ENCODE assay signal across 8 mouse cellular contexts in the genomic region with DNA sequence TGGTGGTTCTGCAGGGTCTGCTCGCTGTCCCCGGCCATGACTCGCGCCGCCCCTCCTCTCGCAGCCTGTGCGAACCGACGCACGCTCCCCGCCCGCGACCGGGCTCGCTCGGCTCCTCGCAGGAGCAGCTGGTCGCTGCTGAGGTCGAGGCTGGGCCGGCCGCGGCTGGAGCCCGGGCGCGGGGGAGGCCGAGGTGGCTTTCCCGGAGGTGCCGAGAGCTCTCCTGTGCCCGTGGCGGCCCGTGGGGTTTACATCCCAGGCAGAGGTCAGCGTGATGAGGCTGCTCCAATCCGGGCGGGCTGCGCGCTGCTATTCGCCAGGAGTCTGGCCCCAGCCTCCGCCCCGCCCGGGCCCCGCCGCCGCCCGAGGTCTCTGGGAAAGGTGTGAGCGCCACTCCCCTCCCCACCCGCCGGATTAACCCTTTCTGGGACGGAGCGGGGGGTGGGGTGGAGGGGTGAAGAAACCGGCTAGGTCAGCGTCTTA. TPM values are rescaled to one million over a fixed set of nuclear protein-coding genes. Genes with fewer than 3 reads are reported as not detected.
A peak's percentile ranks its signal among the peaks of the same experiment; 100 is the strongest.
DNase-seq lines count a peak whose midpoint lies in the region; ATAC-seq lines count a peak whose summit lies in the region.

No protein-coding gene starts in this region.

- H3K9ac ChIP-seq in heart, embryonic 13.5 days = peak overlapping the region; percentile 93
- peak overlapping the region; percentile 72 for H3K9ac ChIP-seq in liver, embryonic 15.5 days
- peak overlapping the region; percentile 97 for H3K9ac ChIP-seq in neural tube, embryonic 11.5 days (ENCODE audit: low read length)
- peak overlapping the region; percentile 90 for H3K9ac ChIP-seq in stomach, embryonic 16.5 days (ENCODE audit: low read length)

- peak overlapping the region; percentile 93 for H3K27ac ChIP-seq in heart, embryonic 13.5 days (replicated peaks)
- H3K27ac ChIP-seq in liver, embryonic 15.5 days (replicated peaks) = peak overlapping the region; percentile 77
- peak overlapping the region; percentile 97 for H3K27ac ChIP-seq in neural tube, embryonic 11.5 days (ENCODE audit: low read depth, low read length)
- H3K27ac ChIP-seq in stomach, embryonic 16.5 days (ENCODE audit: low read length) = peak overlapping the region; percentile 94

- H3K4me3 ChIP-seq in erythroblast, embryonic 14.5 days (replicated peaks) = peak overlapping the region; percentile 91
- H3K4me3 ChIP-seq in heart, embryonic 13.5 days = peak overlapping the region; percentile 91
- H3K4me3 ChIP-seq in liver, embryonic 15.5 days (replicated peaks) = peak overlapping the region; percentile 79
- peak overlapping the region; percentile 89 for H3K4me3 ChIP-seq in neural tube, embryonic 11.5 days (ENCODE audit: low read depth, low read length)
- peak overlapping the region; percentile 62 for H3K4me3 ChIP-seq in stomach, embryonic 16.5 days (replicated peaks; ENCODE audit: low read length)

- peak; percentile 63; the same call in 1 of the 2 replicates for ATAC-seq in heart, embryonic 13.5 days (ENCODE audit: extremely low read depth, insufficient number of reproducible peaks, low FRiP score, low TSS enrichment)
- ATAC-seq in liver, embryonic 15.5 days (ENCODE audit: insufficient read depth) = peak; percentile 77
- peak; percentile 89 for ATAC-seq in neural tube, embryonic 11.5 days (ENCODE audit: insufficient read depth, low FRiP score, low TSS enrichment)
- ATAC-seq in stomach, embryonic 16.5 days (ENCODE audit: insufficient read depth, low FRiP score) = peak; percentile 94

- peaks cover 32% of the 10 kb centered on the region for H3K27me3 ChIP-seq in erythroblast, embryonic 14.5 days (ENCODE audit: control insufficient read depth)
- peaks cover 20% of the 10 kb centered on the region for H3K27me3 ChIP-seq in heart, embryonic 13.5 days (replicated peaks)
- H3K27me3 ChIP-seq in liver, embryonic 15.5 days = peaks cover 32% of the 10 kb centered on the region
- no peaks in the 10 kb centered on the region for H3K27me3 ChIP-seq in neural tube, embryonic 11.5 days (ENCODE audit: control insufficient read depth, insufficient read depth, low read length)
- no peaks in the 10 kb centered on the region for H3K27me3 ChIP-seq in stomach, embryonic 16.5 days (ENCODE audit: control insufficient read depth, insufficient read depth, low read length)

- peaks cover 86% of the 10 kb centered on the region for H3K4me1 ChIP-seq in erythroblast, embryonic 14.5 days (ENCODE audit: control insufficient read depth)
- H3K4me1 ChIP-seq in heart, embryonic 13.5 days = peaks cover 44% of the 10 kb centered on the region
- H3K4me1 ChIP-seq in liver, embryonic 15.5 days (replicated peaks) = peaks cover 83% of the 10 kb centered on the region
- H3K4me1 ChIP-seq in neural tube, embryonic 11.5 days (ENCODE audit: control insufficient read depth, insufficient read depth, low read length) = peaks cover 16% of the 10 kb centered on the region
- H3K4me1 ChIP-seq in stomach, embryonic 16.5 days (ENCODE audit: control insufficient read depth, insufficient read depth, low read length) = peaks cover 27% of the 10 kb centered on the region

- no peaks in the 10 kb centered on the region for H3K9me3 ChIP-seq in erythroblast, embryonic 14.5 days (ENCODE audit: control insufficient read depth, low read length)
- H3K9me3 ChIP-seq in heart, embryonic 13.5 days = no peaks in the 10 kb centered on the region
- H3K9me3 ChIP-seq in liver, embryonic 15.5 days (replicated peaks) = no peaks in the 10 kb centered on the region
- no peaks in the 10 kb centered on the region for H3K9me3 ChIP-seq in neural tube, embryonic 11.5 days (ENCODE audit: control insufficient read depth, low read length)
- H3K9me3 ChIP-seq in stomach, embryonic 16.5 days (replicated peaks; ENCODE audit: control insufficient read depth, low read length) = no peaks in the 10 kb centered on the region

- DNase-seq in B cell, adult 2 months = peak; percentile 66 to 71
- peak; percentile 95 for DNase-seq in brain, adult 2 months (ENCODE audit: low read depth, low spot score)
- peak; percentile 92 for DNase-seq in kidney, postnatal 10 days
- peak; percentile 92 for DNase-seq in neural tube, embryonic 11.5 days (ENCODE audit: low spot score)

- peak overlapping the region; percentile 87 for H3K4me2 ChIP-seq in heart, embryonic 13.5 days
- H3K4me2 ChIP-seq in liver, embryonic 15.5 days = peak overlapping the region; percentile 98
- peak overlapping the region; percentile 58 for H3K4me2 ChIP-seq in neural tube, embryonic 11.5 days (ENCODE audit: low read depth)
- peak overlapping the region; percentile 82 for H3K4me2 ChIP-seq in stomach, embryonic 16.5 days (ENCODE audit: low read depth, low read length)

- under 1% methylated on average over 45 of the region's 51 CpGs for WGBS in heart, embryonic 13.5 days
- under 1% methylated on average over 47 of the region's 51 CpGs for WGBS in liver, embryonic 15.5 days (ENCODE audit: insufficient replicate concordance)
- WGBS in neural tube, embryonic 11.5 days = under 1% methylated on average over 51 of the region's 51 CpGs
- 0% methylated on average over 51 of the region's 51 CpGs for WGBS in stomach, embryonic 16.5 days

- H3K36me3 ChIP-seq in erythroblast, embryonic 14.5 days (ENCODE audit: control insufficient read depth) = peaks cover 8% of the 10 kb centered on the region
- no peaks in the 10 kb centered on the region for H3K36me3 ChIP-seq in heart, embryonic 13.5 days
- H3K36me3 ChIP-seq in liver, embryonic 15.5 days (replicated peaks) = no peaks in the 10 kb centered on the region
- H3K36me3 ChIP-seq in neural tube, embryonic 11.5 days (ENCODE audit: control insufficient read depth, insufficient read depth, low read length) = no peaks in the 10 kb centered on the region
- H3K36me3 ChIP-seq in stomach, embryonic 16.5 days (ENCODE audit: control insufficient read depth, insufficient read depth, low read length) = no peaks in the 10 kb centered on the region

RNA-seq across cellular contexts. Expression of gene Uck2, which starts 0.2 kb away (rescaled TPM):
- 7.2 and 7.4 TPM in 2 replicates for polyA plus RNA-seq in erythroblast, embryonic 14.5 days (2012)
- polyA plus RNA-seq in heart, embryonic 13.5 days (2015; fragmentation: Nextera tagmentation; extraction: Ambion mirVana) = 46.8 and 50.9 TPM in 2 replicates
- 30.9 and 36.0 TPM in 2 replicates for polyA plus RNA-seq in liver, embryonic 15.5 days (2015; fragmentation: Nextera tagmentation; extraction: Ambion mirVana)
- polyA plus RNA-seq in neural tube, embryonic 11.5 days (2014; fragmentation: Nextera tagmentation; extraction: Ambion mirVana) = 116 and 119 TPM in 2 replicates
- polyA plus RNA-seq in stomach, embryonic 16.5 days (2015; fragmentation: Nextera tagmentation; extraction: Ambion mirVana) = 65.4 and 70.9 TPM in 2 replicates

RNA-seq across cellular contexts. Expression of gene Tmco1, which starts 23.3 kb away (rescaled TPM):
- 2.5 and 2.8 TPM in 2 replicates for polyA plus RNA-seq in erythroblast, embryonic 14.5 days (2012)
- polyA plus RNA-seq in heart, embryonic 13.5 days (2015; fragmentation: Nextera tagmentation; extraction: Ambion mirVana) = 69.9 and 81.9 TPM in 2 replicates
- 55.0 and 55.3 TPM in 2 replicates for polyA plus RNA-seq in liver, embryonic 15.5 days (2015; fragmentation: Nextera tagmentation; extraction: Ambion mirVana)
- 81.9 and 93.0 TPM in 2 replicates for polyA plus RNA-seq in neural tube, embryonic 11.5 days (2014; fragmentation: Nextera tagmentation; extraction: Ambion mirVana)
- 112 TPM in 2 replicates for polyA plus RNA-seq in stomach, embryonic 16.5 days (2015; fragmentation: Nextera tagmentation; extraction: Ambion mirVana)

Comparison
In these comparisons a context has a peak if more than half of its experiments do, and no peak if none do; other contexts are left out.
1. Peak in every context shown above with its lines: DNase-seq, ATAC-seq, H3K4me3 ChIP-seq and H3K27ac ChIP-seq.
2. RNA of gene Tmco1, which starts 23.3 kb away (polyA plus RNA-seq): 112 TPM in stomach, embryonic 16.5 days, 81.9 to 93.0 TPM in neural tube, embryonic 11.5 days, 69.9 to 81.9 TPM in heart, embryonic 13.5 days and 55.0 to 55.3 TPM in liver, embryonic 15.5 days; 2.5 to 2.8 TPM in erythroblast, embryonic 14.5 days; every median in the first group is over 10 times any median in the second.